Mouse (Mus musculus): ENCODE results near the gene Cntnap1.

- TF ChIP-seq CTCF (IDR thresholded peaks at IDR 0.05; ENCODE audit: low read depth), result no peak
- no peak for TF ChIP-seq EP300 (IDR thresholded peaks at IDR 0.05; ENCODE audit: low read depth)
These were observed 59.1 kb downstream of the Cntnap1 start for GRCm38 (mm10) chr11:101229361-101229900.

Data from liver, postnatal 0 days (tissue).